Mouse (Mus musculus) limb, embryonic 12.5 days (tissue): ENCODE results near the gene Tdrd12. TPM values are rescaled to one million over a fixed set of nuclear protein-coding genes. Genes with fewer than 3 reads are reported as not detected.
A peak's percentile ranks its signal among the peaks of the same experiment; 100 is the strongest.
"Not testable (repeated sequence)": the region's sequence is repeated elsewhere in the genome, so short reads cannot be mapped to it uniquely, and the experiment has no call there.

ENCODE experiments used
- ATAC-seq: fragments of 200-750 bp; cut with Nextera tagmentation; 2 replicates; pipeline ENCODE4 v1.8.0; 2017; ENCODE audit warnings: low read depth, moderate TSS enrichment; ENCODE audit not compliant: insufficient number of reproducible peaks, insufficient read depth, low FRiP score, low TSS enrichment
- H3K27ac ChIP-seq: fragments of 300-500 bp; sonication (generic); 2 replicates; pipeline ENCODE4 v1.5.1; 2016; ENCODE audit warnings: mild to moderate bottlenecking, moderate library complexity
- H3K27me3 ChIP-seq: fragments of 300-500 bp; sonication (generic); 2 replicates; pipeline ENCODE4 v1.6.1; 2016; ENCODE audit warnings: mild to moderate bottlenecking, moderate library complexity
- H3K36me3 ChIP-seq: fragments of 300-500 bp; sonication (generic); 2 replicates; pipeline ENCODE4 v1.6.1; 2016; ENCODE audit warnings: mild to moderate bottlenecking, moderate library complexity
- H3K4me1 ChIP-seq: fragments of 300-500 bp; sonication (generic); replicated peaks from 2 replicates; pipeline ENCODE4 v1.6.1; 2016
- H3K4me2 ChIP-seq: fragments of 300-500 bp; sonication (generic); 2 replicates; pipeline ENCODE4 v1.6.1; 2016; ENCODE audit warnings: mild to moderate bottlenecking, moderate library complexity
- H3K4me3 ChIP-seq: fragments of 300-500 bp; sonication (generic); replicated peaks from 2 replicates; pipeline ENCODE4 v1.5.1; 2016; ENCODE audit warnings: mild to moderate bottlenecking
- H3K9ac ChIP-seq: fragments of 300-500 bp; sonication (generic); replicated peaks from 2 replicates; pipeline ENCODE4 v1.6.1; 2016; ENCODE audit warnings: mild to moderate bottlenecking, moderate library complexity
- H3K9me3 ChIP-seq: fragments of 300-500 bp; sonication (generic); 2 replicates; pipeline ENCODE4 v1.6.1; 2016; ENCODE audit warnings: mild to moderate bottlenecking, moderate library complexity
- WGBS: fragments of 180-500 bp; shearing (Covaris S2); methylation state at CpG from one replicate; pipeline ENCODE4 v1.1.7; 2016; 5-methylcytosine and 5-hydroxymethylcytosine counted together
- polyA plus RNA-seq: library from polyadenylated mRNA; unstranded; fragments of >200 nt; fragmentation: Nextera tagmentation; extraction: Ambion mirVana; gene quantifications from 2 replicates; pipeline ENCODE4 v1.2.1, GENCODE M21; 2016

Tdrd12 gene
- polyA plus RNA-seq, 1 experiment from 2014 or later = 0.59 TPM

GRCm38 (mm10) chr7:35569724-35570123 is 32.2 kb upstream of the Tdrd12 start:
- H3K27me3 ChIP-seq, H3K4me1 ChIP-seq, H3K9ac ChIP-seq, ATAC-seq, H3K9me3 ChIP-seq, H3K4me2 ChIP-seq, H3K36me3 ChIP-seq, H3K4me3 ChIP-seq, H3K27ac ChIP-seq: not testable (repeated sequence)
- 92% methylated on average over 4 of the region's 4 CpGs for WGBS

GRCm38 (mm10) chr7:35565965-35566364 is 28.4 kb upstream of the Tdrd12 start:
- H3K9me3 ChIP-seq, H3K36me3 ChIP-seq, ATAC-seq, H3K9ac ChIP-seq, H3K27me3 ChIP-seq, H3K27ac ChIP-seq, H3K4me1 ChIP-seq, H3K4me2 ChIP-seq, H3K4me3 ChIP-seq: not testable (repeated sequence)
- WGBS = 77% methylated on average over 13 of the region's 13 CpGs

- not testable (repeated sequence) for H3K4me2 ChIP-seq, H3K9ac ChIP-seq, ATAC-seq, H3K4me3 ChIP-seq, H3K4me1 ChIP-seq, H3K27ac ChIP-seq, H3K36me3 ChIP-seq, H3K9me3 ChIP-seq, H3K27me3 ChIP-seq
- WGBS = 83% methylated on average over 10 of the region's 10 CpGs
Observed at GRCm38 (mm10) chr7:35564872-35565271, 27.3 kb upstream of the Tdrd12 start.

GRCm38 (mm10) chr7:35564067-35564865 is 26.7 kb upstream of the Tdrd12 start:
- ATAC-seq = no peak
- Histone ChIP-seq H3K4me2 (no peak overlapping the region), H3K9ac (no peak overlapping the region), H3K4me1 (no peaks in the 10 kb centered on the region), H3K9me3 (no peaks in the 10 kb centered on the region), H3K4me3 (no peak overlapping the region), H3K27me3 (peaks cover 5% of the 10 kb centered on the region; the same call in 1 of the 2 replicates), H3K36me3 (no peaks in the 10 kb centered on the region), H3K27ac (no peak overlapping the region)
- 92% methylated on average over 2 of the region's 2 CpGs for WGBS

- 75% methylated on average over 11 of the region's 11 CpGs for WGBS
- Histone ChIP-seq H3K27me3 (peaks cover 5% of the 10 kb centered on the region; the same call in 1 of the 2 replicates), H3K9me3 (no peaks in the 10 kb centered on the region), H3K9ac (no peak overlapping the region), H3K4me1 (no peaks in the 10 kb centered on the region), H3K4me2 (no peak overlapping the region), H3K27ac (no peak overlapping the region), H3K4me3 (no peak overlapping the region), H3K36me3 (no peaks in the 10 kb centered on the region)
- no peak for ATAC-seq
Observed at GRCm38 (mm10) chr7:35563071-35563470, 25.5 kb upstream of the Tdrd12 start.

- no peaks in the 10 kb centered on the region for H3K36me3 ChIP-seq
- 92% methylated on average over 3 of the region's 3 CpGs for WGBS
Observed at GRCm38 (mm10) chr7:35559838-35560237, 22.3 kb upstream of the Tdrd12 start.

GRCm38 (mm10) chr7:35558681-35559080 is 21.1 kb upstream of the Tdrd12 start:
- WGBS = 49% methylated on average over 2 of the region's 2 CpGs
- Histone ChIP-seq H3K4me2 (no peak overlapping the region), H3K27me3 (peaks cover 5% of the 10 kb centered on the region; the same call in 1 of the 2 replicates), H3K4me1 (peaks cover 8% of the 10 kb centered on the region; the same call in 1 of the 2 replicates), H3K27ac (no peak overlapping the region), H3K9me3 (no peaks in the 10 kb centered on the region), H3K4me3 (no peak overlapping the region), H3K9ac (no peak overlapping the region), H3K36me3 (no peaks in the 10 kb centered on the region)
- ATAC-seq = no peak

More at GRCm38 (mm10) chr7:35559838-35560237, 22.3 kb upstream of the Tdrd12 start:
- peaks cover 5% of the 10 kb centered on the region; the same call in 1 of the 2 replicates for H3K27me3 ChIP-seq
- H3K4me3 ChIP-seq = no peak overlapping the region
- H3K9ac ChIP-seq = no peak overlapping the region
- peaks cover 8% of the 10 kb centered on the region; the same call in 1 of the 2 replicates for H3K4me1 ChIP-seq
- no peaks in the 10 kb centered on the region for H3K9me3 ChIP-seq
- ATAC-seq = no peak
- no peak overlapping the region for H3K4me2 ChIP-seq
- no peak overlapping the region for H3K27ac ChIP-seq

GRCm38 (mm10) chr7:35557577-35557976 is 20.0 kb upstream of the Tdrd12 start:
- Histone ChIP-seq H3K9me3 (no peaks in the 10 kb centered on the region), H3K4me1 (peaks cover 8% of the 10 kb centered on the region; the same call in 1 of the 2 replicates), H3K27me3 (no peaks in the 10 kb centered on the region), H3K4me2 (no peak overlapping the region), H3K4me3 (no peak overlapping the region), H3K36me3 (no peaks in the 10 kb centered on the region), H3K9ac (no peak overlapping the region), H3K27ac (no peak overlapping the region)
- ATAC-seq = no peak
- 83% methylated on average over 3 of the region's 3 CpGs for WGBS

GRCm38 (mm10) chr7:35556905-35557304 is 19.4 kb upstream of the Tdrd12 start:
- Histone ChIP-seq H3K36me3 (no peaks in the 10 kb centered on the region), H3K4me1 (peaks cover 8% of the 10 kb centered on the region; the same call in 1 of the 2 replicates), H3K9ac (no peak overlapping the region), H3K4me2 (no peak overlapping the region), H3K9me3 (no peaks in the 10 kb centered on the region), H3K27ac (no peak overlapping the region), H3K27me3 (no peaks in the 10 kb centered on the region), H3K4me3 (no peak overlapping the region)
- WGBS = 83% methylated on average over 5 of the region's 5 CpGs
- no peak for ATAC-seq

GRCm38 (mm10) chr7:35556205-35556603 is 18.7 kb upstream of the Tdrd12 start, which contains the start of gene Nudt19:
Gene Nudt19 (minus strand): TSS chr7:35556304.
- Histone ChIP-seq H3K4me1 (peaks cover 8% of the 10 kb centered on the region; the same call in 1 of the 2 replicates), H3K36me3 (peaks cover 1% of the 10 kb centered on the region; the same call in 1 of the 2 replicates), H3K27me3 (no peaks in the 10 kb centered on the region), H3K27ac (peak within 1 kb of the TSS; percentile 96), H3K4me2 (peak within 1 kb of the TSS; percentile 80), H3K9ac (peak within 1 kb of the TSS; percentile 79), H3K4me3 (peak within 1 kb of the TSS; percentile 60), H3K9me3 (no peaks in the 10 kb centered on the region)
- no peak for ATAC-seq
- 63% methylated on average over 4 of the region's 4 CpGs for WGBS

- ATAC-seq = peak; percentile 92
- H3K4me3 ChIP-seq = peak overlapping the region; percentile 60
- H3K9me3 ChIP-seq = no peaks in the 10 kb centered on the region
- peak overlapping the region; percentile 79 for H3K9ac ChIP-seq
- WGBS = 1% methylated on average over 93 of the region's 93 CpGs
- peaks cover 8% of the 10 kb centered on the region for H3K36me3 ChIP-seq
- no peaks in the 10 kb centered on the region for H3K27me3 ChIP-seq
- peak overlapping the region; percentile 96 for H3K27ac ChIP-seq
- peaks cover 8% of the 10 kb centered on the region; the same call in 1 of the 2 replicates for H3K4me1 ChIP-seq
- peak overlapping the region; percentile 80 for H3K4me2 ChIP-seq
Observed at GRCm38 (mm10) chr7:35555224-35556204, 18.0 kb upstream of the Tdrd12 start.
